Mouse (Mus musculus): ENCODE results near the gene Tas2r126. TPM values are rescaled to one million over a fixed set of nuclear protein-coding genes. Genes with fewer than 3 reads are reported as not detected.
"Not testable (repeated sequence)": the region's sequence is repeated elsewhere in the genome, so short reads cannot be mapped to it uniquely, and the experiment has no call there.

Gene Tas2r126
- total RNA-seq (2021): under 1 TPM in 1 of 2 experiments, not detected in 1; 0.30 TPM

DNA sequence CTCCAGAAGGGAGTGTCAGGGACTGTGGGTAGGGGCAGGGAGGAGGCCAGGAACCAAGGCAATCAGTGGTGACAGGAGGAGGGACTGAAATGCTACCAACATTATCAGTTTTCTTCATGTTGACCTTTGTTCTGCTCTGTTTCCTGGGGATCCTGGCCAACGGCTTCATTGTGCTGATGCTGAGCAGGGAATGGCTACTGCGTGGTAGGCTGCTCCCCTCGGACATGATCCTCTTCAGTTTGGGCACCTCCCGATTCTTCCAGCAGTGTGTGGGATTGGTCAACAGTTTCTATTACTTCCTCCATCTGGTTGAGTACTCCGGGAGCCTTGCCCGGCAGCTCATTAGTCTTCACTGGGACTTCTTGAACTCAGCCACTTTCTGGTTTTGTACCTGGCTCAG, at the start of gene Tas2r126:
Tas2r126 (plus strand) TSS at position 90 of the 400 bp plus-strand sequence.
- DNase-seq: peak in 1 of 2 experiments; percentile 9
- intact Hi-C loops (cut with DNase I): loop anchor here (2.0 to 5.0 kb wide), 4 partner anchors 37 to 148 kb away; partner anchors contain the start of gene Zyx

DNA sequence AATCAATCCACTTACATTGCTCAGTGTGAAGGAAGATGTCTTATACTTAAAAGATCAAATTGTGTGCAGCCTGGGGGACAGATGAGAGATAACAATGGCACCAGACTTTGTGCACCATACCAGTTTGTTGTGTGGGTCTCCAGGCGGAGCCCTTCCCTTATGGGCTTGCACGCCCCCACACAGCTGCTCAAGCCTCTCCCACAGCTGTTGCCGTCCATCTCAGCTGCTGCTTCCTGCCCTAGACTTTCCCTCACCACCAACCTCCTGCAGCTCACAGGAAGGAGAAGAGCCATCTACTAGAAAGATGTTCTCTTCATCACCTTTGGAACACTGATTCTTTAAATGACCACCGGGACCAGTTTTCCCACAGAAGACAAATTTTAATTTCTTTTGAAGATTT, 48.7 kb upstream of the Tas2r126 start:
- DNase-seq: no peak
- intact Hi-C loops (cut with DNase I): no loop called here

DNA sequence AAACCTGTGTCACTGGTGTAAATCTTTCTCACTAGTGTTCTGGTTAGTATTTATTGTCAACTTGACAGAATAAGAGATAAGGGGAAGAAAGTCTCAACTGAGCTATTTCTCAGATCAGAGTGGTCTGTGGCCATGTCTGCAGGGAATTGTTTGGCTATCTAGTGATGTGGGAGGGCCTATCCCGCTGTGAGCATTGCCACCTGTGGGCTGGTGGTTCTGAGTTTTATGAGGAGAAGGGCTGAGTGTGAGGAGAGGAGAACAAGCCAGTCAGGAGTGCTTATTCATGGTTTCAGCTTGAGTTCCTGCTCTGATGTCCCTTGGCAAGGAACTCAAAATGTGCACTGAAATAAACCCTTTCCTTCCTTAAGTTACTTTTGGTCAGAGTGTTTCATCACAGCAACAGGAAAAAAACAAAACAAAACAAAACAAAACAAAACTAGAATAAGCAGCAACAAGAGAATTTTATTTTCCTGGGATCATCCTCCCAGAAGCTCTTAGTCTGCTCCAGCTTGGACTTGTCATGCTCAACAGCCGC, 42.5 kb upstream of the Tas2r126 start:
- no peak for DNase-seq
- intact Hi-C loops (cut with DNase I): no loop called here

DNA sequence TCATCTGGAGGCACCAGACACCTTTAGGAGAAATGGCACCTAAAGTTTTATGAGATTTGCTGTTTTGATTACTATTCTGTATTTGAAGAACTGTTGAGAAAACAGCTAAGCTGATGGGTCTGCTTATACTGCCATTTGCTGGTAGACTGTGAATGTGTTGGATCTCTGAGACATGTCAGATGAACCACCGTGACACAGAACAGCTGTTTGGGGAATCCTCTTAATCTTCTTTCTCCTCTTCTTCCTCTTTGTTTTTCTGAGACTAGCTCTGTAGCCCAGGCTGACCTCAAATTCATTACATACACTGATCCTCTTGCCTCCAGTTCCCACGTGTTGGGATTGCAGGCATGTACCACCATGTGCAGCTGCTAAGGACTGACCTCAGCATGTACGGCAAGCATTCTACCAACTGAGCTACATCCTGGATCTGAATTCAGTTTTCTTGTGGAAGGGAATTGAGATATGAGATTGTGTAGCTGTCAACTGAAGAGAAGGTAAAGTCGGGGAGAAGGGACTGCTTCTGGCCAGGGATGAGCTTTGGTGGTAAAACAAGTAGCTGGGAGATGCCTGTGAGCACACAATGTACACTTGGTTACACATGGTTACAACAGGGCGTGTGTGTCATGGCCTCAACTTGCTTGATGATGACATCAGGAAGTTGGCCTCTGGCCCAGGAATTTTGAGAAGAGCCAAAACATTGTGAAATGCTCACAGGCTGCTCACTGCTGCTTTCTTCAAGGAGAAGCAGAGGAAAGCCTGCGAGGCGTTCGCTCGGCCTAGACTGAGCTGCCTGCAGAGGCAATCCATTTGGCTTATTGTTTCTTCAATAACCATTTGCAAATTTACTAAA, 38.1 kb upstream of the Tas2r126 start:
- DNase-seq: peak; percentile 92
- intact Hi-C loops (cut with DNase I): loop anchor here (5.0 kb wide), 1 partner anchor 36 kb away; the partner anchor contains the start of gene Tas2r126

DNA sequence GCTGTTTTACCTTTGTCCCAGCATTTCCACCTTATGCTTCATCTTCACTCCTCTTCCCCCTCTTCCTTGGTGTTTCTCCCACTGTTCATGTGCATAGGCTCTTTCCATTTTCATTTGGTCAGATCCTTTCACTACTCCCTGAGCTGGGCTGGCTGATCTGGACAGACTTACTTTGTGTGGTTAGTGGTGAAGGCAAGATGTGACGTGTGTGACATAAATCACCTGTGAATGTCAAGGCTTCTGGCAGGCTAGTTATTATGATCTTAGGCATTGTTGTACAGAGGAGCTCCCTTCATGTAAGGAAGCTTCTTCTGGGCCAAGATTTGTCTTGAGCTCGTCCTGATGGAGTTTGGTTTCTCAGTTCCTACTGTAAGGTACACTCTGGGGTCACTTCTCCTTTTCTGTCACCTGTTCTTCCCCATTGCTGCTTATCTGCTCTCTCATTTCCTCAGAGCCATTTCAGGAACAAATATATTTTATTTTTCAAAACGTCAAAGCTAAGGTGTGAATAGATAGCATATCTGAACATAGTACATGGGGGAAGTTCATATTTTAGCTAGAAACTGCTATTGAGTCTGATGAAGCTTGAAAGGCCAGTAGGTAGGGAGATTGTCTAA, 37.2 kb upstream of the Tas2r126 start:
- no peak for DNase-seq
- intact Hi-C loops (cut with DNase I): loop anchor here (5.0 kb wide), 1 partner anchor 35 kb away; the partner anchor contains the start of gene Tas2r126

DNA sequence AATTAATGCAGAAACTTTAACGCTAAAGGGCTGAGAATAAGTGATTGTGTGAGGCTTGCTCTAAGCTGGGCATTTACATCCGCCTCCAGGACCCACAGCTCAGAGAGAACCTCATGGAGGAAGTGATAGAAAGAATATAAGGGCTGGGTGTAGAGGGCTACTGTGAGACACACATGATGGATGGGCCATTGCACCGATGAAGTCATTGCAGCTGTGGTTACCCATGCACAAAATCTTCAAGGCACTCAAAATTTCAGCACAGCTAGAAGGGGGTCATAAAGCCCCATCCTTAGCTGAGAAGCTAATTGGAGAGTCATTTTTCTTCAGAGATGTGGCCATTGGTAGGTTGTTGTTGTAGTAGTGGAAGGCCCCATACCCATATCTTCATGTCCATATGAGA, 36.0 kb upstream of the Tas2r126 start:
- DNase-seq: no peak
- intact Hi-C loops (cut with DNase I): loop anchor here (5.0 kb wide), 1 partner anchor 34 kb away; the partner anchor contains the start of gene Tas2r126

DNA sequence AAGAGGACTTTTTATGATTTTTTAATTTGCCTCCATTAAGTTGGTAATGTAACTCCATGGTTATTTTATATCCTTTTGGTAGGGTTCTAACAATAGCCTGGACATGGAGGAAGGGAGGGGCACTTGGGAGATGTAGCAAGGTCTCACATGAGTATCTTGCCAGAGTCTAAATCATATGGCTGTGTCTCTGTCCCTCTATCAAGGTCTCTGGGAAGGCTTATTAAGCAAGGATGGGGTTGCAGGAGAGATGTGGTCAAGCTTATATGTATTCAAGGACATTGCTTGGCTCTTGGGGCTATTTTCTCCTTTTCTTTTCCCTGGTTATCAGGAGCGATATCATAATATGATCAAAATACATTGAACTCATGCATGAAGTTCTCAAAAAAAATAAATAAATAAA, 35.3 kb upstream of the Tas2r126 start:
- intact Hi-C loops (cut with DNase I): loop anchor here (5.0 kb wide), 1 partner anchor 33 kb away; the partner anchor contains the start of gene Tas2r126
- DNase-seq: no peak

DNA sequence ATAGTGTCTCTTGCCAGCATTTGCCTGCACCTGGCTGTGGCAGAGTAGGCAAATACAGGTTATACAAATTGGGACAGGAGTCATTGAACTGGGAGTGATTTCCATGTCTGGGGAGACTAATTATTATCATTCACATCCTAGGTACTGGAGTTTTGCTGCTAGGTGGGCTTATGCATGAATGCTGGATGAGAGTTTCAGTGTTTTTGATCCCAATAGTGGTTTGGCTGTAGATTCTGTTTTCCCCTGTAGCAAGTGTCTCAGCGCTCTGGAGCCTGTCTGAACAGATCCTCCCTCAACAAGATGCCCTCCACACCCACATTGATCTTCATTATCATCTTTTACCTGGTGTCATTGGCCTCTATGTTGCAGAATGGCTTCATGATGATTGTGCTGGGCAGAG, 34.4 kb upstream of the Tas2r126 start, which contains the start of gene Tas2r143:
Tas2r143 (plus strand) TSS at position 301 of the 400 bp plus-strand sequence.
- DNase-seq: no peak
- intact Hi-C loops (cut with DNase I): loop anchor here (5.0 kb wide), 1 partner anchor 32 kb away; the partner anchor contains the start of gene Tas2r126

DNA sequence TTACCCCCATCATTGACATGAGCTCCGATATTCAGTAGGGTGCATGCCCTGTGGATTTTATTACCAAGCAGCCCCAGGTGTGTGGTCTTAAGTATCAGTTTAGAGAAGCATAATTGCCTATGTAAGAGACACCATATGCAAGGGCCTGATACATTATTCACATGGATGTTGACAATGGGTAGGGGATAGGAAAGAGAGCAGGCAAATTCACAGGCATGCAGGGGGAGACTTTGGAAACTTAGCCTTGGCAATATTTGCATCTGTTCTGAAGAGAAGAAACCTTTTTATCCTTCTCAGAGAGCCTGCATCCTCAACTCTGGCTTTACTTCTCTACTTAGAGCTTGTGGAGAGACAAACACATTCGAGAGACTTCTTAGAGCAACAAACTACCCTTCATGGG, 29.2 kb upstream of the Tas2r126 start, which contains the start of gene Tas2r135:
Tas2r135 (plus strand) TSS at position 301 of the 400 bp plus-strand sequence.
- DNase-seq: no peak
- intact Hi-C loops (cut with DNase I): no loop called here

DNA sequence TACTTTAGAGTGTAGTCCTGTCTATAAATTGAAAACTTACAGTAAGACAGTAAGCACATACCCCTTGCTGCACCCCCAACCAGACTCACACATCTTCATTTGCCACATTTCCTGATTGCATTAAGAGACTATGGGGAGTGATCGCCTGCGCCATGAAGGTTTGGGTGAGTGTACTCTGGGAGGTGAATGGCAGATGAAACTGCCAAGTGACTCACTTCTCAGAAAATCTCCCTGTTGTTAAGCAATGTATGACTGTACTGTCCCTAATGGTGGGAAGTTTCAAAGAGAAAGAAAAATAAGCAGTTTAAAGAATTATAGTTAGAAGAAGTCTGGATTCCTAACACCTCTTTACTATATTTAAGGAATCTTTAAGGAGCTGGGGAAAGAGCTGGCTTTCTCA, 14.9 kb upstream of the Tas2r126 start:
- DNase-seq: no peak
- intact Hi-C loops (cut with DNase I): no loop called here

DNA sequence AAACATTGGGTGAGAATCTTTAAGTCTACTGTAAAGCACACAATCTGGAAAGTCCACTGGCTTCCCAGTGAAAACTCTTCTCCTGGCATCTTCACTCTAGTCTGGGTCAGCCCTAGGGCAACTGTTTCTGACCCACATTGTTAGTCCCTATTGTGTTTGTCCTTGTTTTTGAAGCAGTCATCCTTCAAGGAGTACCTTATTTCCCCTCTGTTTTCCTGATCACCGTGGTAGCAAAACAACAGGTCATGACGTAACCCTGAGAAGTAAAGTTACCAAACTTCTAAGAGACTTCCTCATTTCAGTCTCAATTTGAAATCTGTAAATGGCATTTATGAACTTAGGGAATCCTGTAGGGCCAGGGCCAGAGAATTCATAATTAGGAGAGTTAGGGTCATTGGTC, 12.9 kb upstream of the Tas2r126 start:
- intact Hi-C loops (cut with DNase I): no loop called here
- DNase-seq: no peak

DNA sequence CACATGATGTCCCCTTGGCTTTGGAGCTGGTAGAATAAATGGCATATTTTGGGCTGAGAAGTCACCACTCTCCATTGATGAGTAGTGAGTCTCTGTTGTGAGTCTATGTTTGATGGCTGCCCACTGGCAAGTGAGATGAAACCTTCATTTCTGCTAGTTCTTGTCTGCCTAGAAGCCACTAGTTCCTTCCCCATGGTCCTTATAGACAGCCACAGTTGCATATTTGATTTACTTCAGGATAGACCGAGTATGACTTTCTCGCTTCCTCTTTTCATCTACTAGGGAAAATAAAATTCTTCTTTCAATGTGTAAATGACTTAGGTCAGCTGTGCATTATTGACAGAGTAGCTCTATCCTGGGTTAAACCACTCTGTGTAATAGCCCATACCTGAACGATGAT, 9.9 kb upstream of the Tas2r126 start:
- no peak for DNase-seq
- intact Hi-C loops (cut with DNase I): no loop called here

DNA sequence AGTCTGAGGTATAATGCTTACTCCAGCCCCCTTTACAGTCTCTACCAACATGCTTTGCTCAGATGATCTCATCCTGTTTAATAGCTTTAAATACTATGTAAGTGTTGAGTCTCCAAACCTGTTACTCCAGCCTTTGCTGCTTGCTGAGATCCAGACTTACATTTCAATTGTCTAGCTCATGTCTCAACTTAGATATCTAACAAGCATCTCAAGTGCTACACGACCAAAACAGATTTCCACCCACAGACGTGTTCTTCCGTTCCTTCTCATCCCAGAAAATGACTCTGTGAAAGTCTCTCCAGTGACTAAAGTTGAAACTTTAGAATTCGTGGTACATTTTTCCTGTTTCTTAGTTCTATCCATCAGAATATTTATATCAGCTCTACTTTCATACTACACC, 8.0 kb upstream of the Tas2r126 start:
- no peak for DNase-seq
- intact Hi-C loops (cut with DNase I): no loop called here

DNA sequence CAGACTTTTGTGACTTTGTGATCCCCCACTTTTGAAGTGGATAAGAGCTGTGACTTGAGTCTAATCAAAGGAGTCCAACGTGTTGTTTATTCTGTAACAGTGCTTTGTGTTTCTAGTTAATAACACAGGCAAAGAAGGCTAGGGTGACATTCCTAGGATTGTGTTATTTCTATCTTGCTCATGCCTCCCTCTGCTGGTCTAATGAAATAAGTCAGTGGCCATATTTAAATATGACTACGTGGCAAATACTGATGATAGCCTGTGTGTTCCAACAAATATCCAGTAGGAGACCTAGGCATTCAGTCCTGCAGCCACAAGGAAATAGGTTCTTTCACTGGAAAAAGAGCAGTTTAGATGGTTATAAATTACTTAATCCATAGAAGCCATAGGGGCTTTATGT, 781 bp upstream of the Tas2r126 start:
- no peak for DNase-seq
- intact Hi-C loops (cut with DNase I): loop anchor here (5.0 kb wide), 3 partner anchors 36 to 149 kb away; no protein-coding TSS in a partner anchor

DNA sequence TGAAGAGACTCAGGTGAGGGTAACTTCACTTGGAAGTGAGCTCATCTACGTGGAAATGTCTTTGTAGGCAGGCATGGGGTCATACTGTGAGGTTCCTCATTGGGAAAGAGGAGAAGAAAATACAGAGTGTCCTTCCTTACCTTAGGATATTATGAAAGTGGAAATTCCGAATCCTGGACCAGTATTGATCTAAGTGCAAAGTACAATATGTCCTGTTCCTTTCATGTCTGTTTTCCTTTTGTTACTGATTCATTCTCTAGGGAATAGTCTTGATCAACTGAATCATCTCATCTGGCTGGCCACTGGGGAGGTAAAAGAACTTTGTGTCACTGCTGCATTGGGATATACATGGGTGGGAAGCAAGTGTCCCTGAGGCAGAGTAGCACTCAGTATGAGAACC, 1.2 kb downstream of the Tas2r126 start:
- intact Hi-C loops (cut with DNase I): loop anchor here (2.0 kb wide), 1 partner anchor 87 kb away; the partner anchor contains the start of gene Zyx
- no peak for DNase-seq

DNA sequence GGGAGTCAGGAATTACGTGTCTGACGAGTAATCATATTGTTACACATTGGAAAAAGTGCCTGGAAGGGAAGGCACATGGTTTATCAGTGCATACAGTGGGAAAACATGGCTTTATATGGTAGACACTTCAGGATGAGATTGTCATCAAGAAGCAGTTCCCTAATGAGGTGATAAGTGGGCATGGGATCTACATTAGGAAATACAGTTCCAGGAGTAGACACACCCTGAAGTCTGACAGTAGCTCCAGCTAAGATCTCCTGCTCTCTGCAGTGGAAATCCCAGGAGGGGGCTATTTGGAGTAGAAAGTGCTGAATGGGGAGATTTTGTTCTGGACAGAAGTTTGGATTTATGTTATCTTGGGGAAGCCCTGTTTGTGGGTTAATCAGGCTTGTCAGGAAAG, 7.1 kb downstream of the Tas2r126 start:
- intact Hi-C loops (cut with DNase I): no loop called here
- DNase-seq: no peak

DNA sequence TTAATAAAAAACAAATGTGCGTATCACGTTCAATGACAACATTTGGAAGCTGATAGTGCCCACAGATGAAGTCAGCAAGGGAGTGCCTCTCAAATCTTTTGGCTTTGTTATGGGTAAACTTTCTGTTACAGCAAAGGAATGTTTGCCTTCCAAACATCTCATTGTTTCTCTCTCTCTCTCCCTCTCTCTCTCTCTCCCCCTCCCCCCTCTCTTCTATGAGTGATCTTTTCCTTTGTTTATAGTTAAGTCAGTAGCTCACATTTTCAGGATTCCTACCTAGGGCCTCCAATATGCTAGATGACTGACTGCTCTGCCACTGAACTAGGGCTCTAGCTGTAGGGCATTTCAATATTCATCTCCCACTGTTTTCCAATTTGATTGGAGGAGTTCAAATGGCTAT, 10.2 kb downstream of the Tas2r126 start:
- no peak for DNase-seq
- intact Hi-C loops (cut with DNase I): no loop called here

DNA sequence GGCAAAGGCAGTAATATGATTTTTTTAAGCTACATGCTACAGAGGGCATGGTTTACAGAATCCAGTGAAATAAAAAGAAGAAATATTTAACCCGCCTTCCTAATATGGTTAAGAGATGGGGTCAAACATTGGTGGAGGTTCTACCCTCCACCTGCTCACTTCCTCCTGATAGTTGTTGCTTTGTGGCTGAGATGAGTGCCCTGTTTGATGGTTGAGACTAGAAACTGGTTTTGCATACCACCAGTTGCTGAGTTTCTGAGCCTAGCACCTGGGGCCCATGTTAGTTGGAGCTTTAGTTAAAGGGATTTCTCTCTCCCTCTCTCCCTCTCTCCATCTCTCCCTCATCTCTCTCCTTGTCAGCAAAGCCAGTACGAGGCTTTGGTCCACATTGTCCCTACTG, 13.0 kb downstream of the Tas2r126 start:
- no peak for DNase-seq

DNA sequence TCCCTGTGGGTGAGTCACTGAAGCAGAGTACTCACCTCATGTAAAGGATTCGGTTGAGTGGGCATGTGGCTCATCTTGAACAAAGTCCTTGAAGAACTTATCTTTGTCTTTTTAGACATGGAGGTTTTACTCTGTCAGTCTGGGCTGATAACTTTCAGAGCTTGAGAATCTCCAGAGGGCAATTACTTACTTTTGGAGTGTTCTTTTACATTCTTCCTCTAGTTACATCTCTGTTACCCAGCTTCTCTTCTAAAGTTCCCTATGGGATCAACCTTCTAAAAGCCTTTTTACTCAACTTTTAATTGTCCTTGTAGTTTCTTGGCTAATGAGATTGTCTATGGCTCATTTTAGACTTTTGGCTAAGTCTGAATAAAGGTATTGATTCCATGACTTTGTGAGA, 30.8 kb downstream of the Tas2r126 start, which contains the start of gene Olfr458:
Olfr458 (minus strand) TSS at position 101 of the 400 bp plus-strand sequence.
- intact Hi-C loops (cut with DNase I): no loop called here
- no peak for DNase-seq

More for the DNA sequence above, 13.0 kb downstream of the Tas2r126 start:
- intact Hi-C loops (cut with DNase I): no loop called here

DNA sequence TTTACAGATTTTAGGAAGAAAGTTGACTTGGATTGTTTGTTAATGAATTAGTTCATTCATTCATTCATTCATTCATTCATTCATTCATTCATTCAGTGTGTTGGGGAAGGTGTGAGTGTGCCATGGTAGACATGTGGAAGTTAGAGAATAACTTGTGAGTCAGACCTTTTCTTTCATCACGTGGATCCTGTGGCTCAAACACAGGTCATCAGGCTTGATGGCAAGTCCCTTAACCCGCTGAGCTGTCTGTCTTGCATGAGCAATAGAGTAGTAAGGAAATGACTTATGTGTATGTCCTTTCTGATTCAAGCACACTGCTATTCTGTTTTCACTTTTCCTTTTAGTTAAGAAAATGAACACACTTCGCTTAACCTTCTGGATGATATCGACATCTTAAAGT, 36.2 kb downstream of the Tas2r126 start:
- intact Hi-C loops (cut with DNase I): no loop called here
- no peak for DNase-seq

DNA sequence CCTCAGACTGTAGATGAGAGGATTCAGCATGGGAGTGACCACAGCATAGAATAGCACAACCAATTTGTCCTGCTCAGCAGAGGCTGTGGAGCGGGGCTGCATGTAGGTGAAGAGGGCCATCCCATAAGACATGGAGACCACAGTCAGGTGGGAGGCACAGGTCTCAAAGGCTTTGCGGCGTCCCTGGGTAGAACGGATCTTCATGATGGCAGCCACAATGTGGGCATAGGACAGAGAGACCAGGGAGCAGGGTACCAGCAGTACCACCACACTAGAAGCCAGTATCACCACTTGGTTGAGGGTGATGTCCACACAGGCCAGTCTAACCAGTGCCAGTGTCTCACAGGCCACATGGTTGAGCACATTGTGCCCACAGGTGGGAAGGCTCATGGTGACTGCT, 37.0 kb downstream of the Tas2r126 start:
- DNase-seq; intact Hi-C loops (cut with DNase I): not testable (repeated sequence)

Data from heart, postnatal 36 days (tissue).